Mouse (Mus musculus) testis, adult 2 months (tissue): ENCODE measurements around the gene Siva1.

Source experiments
- CTCF ChIP-seq: fragments of 200-500 bp; IDR thresholded peaks from 2 replicates; pipeline ENCODE4 v1.5.1; 2012; ENCODE audit warnings: low read depth, mild to moderate bottlenecking, inconsistent platforms, low read length, moderate library complexity; ENCODE audit not compliant: control insufficient read depth, insufficient read depth, insufficient replicate concordance
- POLR2A ChIP-seq: fragments of 200-500 bp; IDR thresholded peaks from 2 replicates; pipeline ENCODE4 v1.6.1; 2012; ENCODE audit warnings: low read depth, mild to moderate bottlenecking, inconsistent platforms, low read length, moderate library complexity; ENCODE audit not compliant: control insufficient read depth

- peak; percentile 80; the same call in 1 of the 2 replicates for TF ChIP-seq CTCF
- no peak for TF ChIP-seq POLR2A
Observed at GRCm38 (mm10) chr12:112627097-112627881, 17.2 kb upstream of the Siva1 start.
